Mouse (Mus musculus) myocyte (in vitro differentiated cells): ENCODE results near the gene Map4k5. TPM values are rescaled to one million over a fixed set of nuclear protein-coding genes. Genes with fewer than 3 reads are reported as not detected.

ENCODE experiments used
- H3K27me3 ChIP-seq: one replicate; pipeline ENCODE4 v1.6.1; 2011; ENCODE audit not compliant: control insufficient read depth, insufficient read depth, insufficient read length
- H3K36me3 ChIP-seq: one replicate; pipeline ENCODE4 v1.6.1; 2011; ENCODE audit not compliant: control insufficient read depth, insufficient read depth
- H3K4me2 ChIP-seq: one replicate; pipeline ENCODE4 v1.6.1; 2011; ENCODE audit warnings: low read depth, control low read depth
- H3K4me3 ChIP-seq: one replicate; pipeline ENCODE4 v1.5.1; 2011; ENCODE audit warnings: mild to moderate bottlenecking, control low read depth, moderate library complexity
- H3K79me2 ChIP-seq: one replicate; pipeline ENCODE4 v1.6.1; 2011; ENCODE audit not compliant: control insufficient read depth, insufficient read depth
- H3ac ChIP-seq: one replicate; pipeline ENCODE4 v1.6.1; 2011; ENCODE audit not compliant: control insufficient read depth, insufficient read length
- CEBPB ChIP-seq: IDR thresholded peaks from 2 replicates; pipeline ENCODE4 v1.6.1; 2011; ENCODE audit warnings: mild to moderate bottlenecking, moderate library complexity; ENCODE audit not compliant: poor library complexity, insufficient read depth, severe bottlenecking
- E2F4 ChIP-seq: IDR thresholded peaks from one replicate; pipeline ENCODE4 v1.6.1; 2011; ENCODE audit warnings: mild to moderate bottlenecking, control low read depth, moderate library complexity; ENCODE audit not compliant: insufficient read depth
- MAX ChIP-seq: IDR thresholded peaks from one replicate; pipeline ENCODE4 v1.6.1; 2011; ENCODE audit warnings: low read depth, mild to moderate bottlenecking, control low read depth
- MYOD1 ChIP-seq, 3 experiments: IDR thresholded peaks; one replicate each; pipeline ENCODE4 v1.6.1; 2011; ENCODE audit warnings: control low read depth in 2 of 3, low read depth in 2 of 3, mild to moderate bottlenecking in 2 of 3, moderate library complexity in 1 of 3; ENCODE audit not compliant: insufficient read length in 2 of 3, control insufficient read depth in 1 of 3
- MYOG ChIP-seq, 3 experiments: IDR thresholded peaks; one replicate each; pipeline ENCODE4 v1.6.1; 2011; ENCODE audit warnings: control low read depth in 2 of 3, low read depth in 2 of 3, mild to moderate bottlenecking in 2 of 3; ENCODE audit not compliant: insufficient read length in 2 of 3, control insufficient read depth in 1 of 3, insufficient read depth in 1 of 3
- POLR2A ChIP-seq: IDR thresholded peaks from one replicate; pipeline ENCODE4 v1.6.1; 2011; ENCODE audit warnings: low read depth, mild to moderate bottlenecking, control low read depth, moderate library complexity; ENCODE audit not compliant: insufficient read length
- POLR2AphosphoS2 ChIP-seq: IDR thresholded peaks from one replicate; pipeline ENCODE4 v1.6.1; 2011; ENCODE audit warnings: low read depth, control low read depth; ENCODE audit not compliant: insufficient read length
- REST ChIP-seq: IDR thresholded peaks from one replicate; pipeline ENCODE4 v1.6.1; 2011; ENCODE audit warnings: mild to moderate bottlenecking, control low read depth, moderate library complexity; ENCODE audit not compliant: insufficient read depth, insufficient read length
- SRF ChIP-seq: IDR thresholded peaks from one replicate; pipeline ENCODE4 v1.6.1; 2011; ENCODE audit warnings: low read depth; ENCODE audit not compliant: control insufficient read depth, insufficient read length
- TCF12 ChIP-seq: IDR thresholded peaks from one replicate; pipeline ENCODE4 v1.6.1; 2011; ENCODE audit warnings: mild to moderate bottlenecking, control low read depth; ENCODE audit not compliant: poor library complexity, insufficient read depth, severe bottlenecking
- TCF3 ChIP-seq: IDR thresholded peaks from one replicate; pipeline ENCODE4 v1.6.1; 2011; ENCODE audit warnings: low read depth, control low read depth; ENCODE audit not compliant: insufficient read length
- USF1 ChIP-seq: IDR thresholded peaks from one replicate; pipeline ENCODE4 v1.6.1; 2011; ENCODE audit warnings: low read depth, mild to moderate bottlenecking, control low read depth, moderate library complexity
- polyA plus RNA-seq: library from polyadenylated mRNA; unstranded; fragments of >200 nt; fragmentation: generic; extraction: Trizol; gene quantifications from one replicate; pipeline ENCODE4 v1.2.1, GENCODE M21; 2012; ENCODE audit warnings: missing spikeins

Gene Map4k5
- polyA plus RNA-seq, 1 experiment: 6.1 TPM

DNA sequence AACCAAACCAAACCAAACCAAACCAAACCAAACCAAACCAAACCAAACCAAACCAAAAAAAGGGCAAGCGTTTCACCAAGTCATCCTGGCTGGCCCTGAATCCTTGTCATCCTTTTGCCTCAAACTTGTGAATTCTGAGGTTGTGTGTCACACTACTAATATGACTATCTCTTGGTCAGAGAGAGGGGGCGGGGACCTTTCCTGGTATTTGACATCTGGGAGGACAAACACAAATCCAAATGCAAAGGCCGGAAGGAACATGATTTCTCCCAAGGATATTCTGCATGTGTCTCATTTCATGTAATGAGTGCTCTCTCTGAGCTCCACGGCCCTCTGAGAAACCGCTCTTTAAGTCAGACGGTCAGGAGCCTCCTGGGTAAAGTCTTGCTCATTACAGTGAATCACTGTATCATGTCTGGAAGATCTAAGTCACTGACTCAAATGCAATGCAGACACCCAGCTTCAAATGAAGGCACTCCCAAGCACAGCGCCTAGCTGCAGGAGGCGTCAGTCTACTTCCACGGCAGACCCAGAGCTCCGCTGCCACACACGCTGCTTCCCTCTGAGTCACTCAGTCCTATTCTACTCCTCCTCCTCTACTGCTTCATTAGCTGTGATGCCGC, 58.9 kb downstream of the Map4k5 start:
- TF ChIP-seq E2F4 (no peak), SRF (no peak), REST (no peak), MYOG (IDR thresholded peaks at IDR 0.05; ENCODE audit: control insufficient read depth in 1 of 3, insufficient read depth in 1 of 3, insufficient read length in 2 of 3, low read depth in 2 of 3) (no peak), USF1 (no peak), TCF12 (no peak), MAX (no peak), POLR2A (no peak), CEBPB (no peak), MYOD1 (IDR thresholded peaks at IDR 0.05; ENCODE audit: control insufficient read depth in 1 of 3, insufficient read length in 2 of 3, low read depth in 2 of 3) (no peak), TCF3 (no peak), POLR2AphosphoS2 (no peak)
- Histone ChIP-seq H3K27me3 (no peaks in the 10 kb centered on the region), H3K4me3 (no peak overlapping the region), H3K36me3 (peaks cover 20% of the 10 kb centered on the region), H3K4me2 (no peak overlapping the region), H3K79me2 (no peaks in the 10 kb centered on the region), H3ac (no peak overlapping the region)

DNA sequence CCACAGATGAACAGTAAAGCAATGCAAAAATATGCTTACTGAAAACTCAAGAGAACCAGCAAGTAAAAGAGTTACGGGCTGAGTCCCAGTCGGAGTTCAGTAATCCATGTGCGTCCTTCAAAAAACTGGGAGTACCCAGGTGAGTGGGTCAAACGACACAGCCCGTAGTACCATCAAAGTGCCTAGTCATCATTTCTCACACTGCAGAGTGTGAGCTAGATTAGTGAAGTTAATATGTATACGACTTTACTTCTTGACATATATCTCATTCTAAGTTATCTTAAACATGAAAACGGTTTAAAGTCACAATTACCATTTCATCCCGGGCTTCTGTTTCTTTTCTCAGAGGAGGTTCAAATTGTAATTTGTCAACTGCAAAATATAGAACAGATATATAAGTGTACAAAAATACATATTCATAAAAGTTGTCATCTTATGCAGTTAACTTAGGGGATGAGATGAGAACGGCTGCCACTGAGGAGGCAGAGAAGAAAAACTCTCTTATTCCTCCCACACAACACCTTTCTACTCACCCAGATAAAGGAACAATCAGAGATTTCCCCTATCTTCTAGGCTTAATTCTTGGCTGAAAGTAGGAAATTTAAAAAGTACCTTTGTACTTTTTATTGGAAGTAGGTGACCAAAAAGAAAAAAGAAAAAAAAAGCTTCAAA, 61.6 kb downstream of the Map4k5 start:
- TF ChIP-seq E2F4 (no peak), POLR2A (no peak), POLR2AphosphoS2 (no peak), SRF (no peak), MAX (no peak), REST (no peak)
- H3K27me3 ChIP-seq: no peaks in the 10 kb centered on the region
- H3K4me3 ChIP-seq: no peak overlapping the region
- no peaks in the 10 kb centered on the region for H3K79me2 ChIP-seq
- H3K4me2 ChIP-seq: no peak overlapping the region
- peaks cover 26% of the 10 kb centered on the region for H3K36me3 ChIP-seq
- no peak overlapping the region for H3ac ChIP-seq

DNA sequence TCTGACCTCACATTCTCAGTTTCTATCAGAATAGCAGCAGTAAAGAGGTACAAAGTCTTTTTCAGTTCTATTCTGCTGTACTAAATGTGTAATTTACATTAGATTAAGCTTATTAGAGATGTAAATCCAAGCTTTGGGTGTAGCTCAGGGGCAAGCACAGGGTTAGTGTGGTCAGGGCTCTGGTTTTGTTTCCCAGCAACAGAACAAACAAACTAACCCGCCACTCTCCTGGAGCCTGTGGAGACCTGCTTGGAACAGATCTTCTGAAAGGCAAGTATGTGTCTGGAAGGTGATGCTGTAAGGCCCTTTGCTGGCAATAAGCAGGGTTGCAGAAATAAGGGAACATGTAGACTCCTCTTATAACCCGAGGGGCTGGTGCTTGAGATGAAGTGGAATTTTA, 64.8 kb downstream of the Map4k5 start:
- Histone ChIP-seq H3K4me2 (no peak overlapping the region), H3K27me3 (no peaks in the 10 kb centered on the region), H3K79me2 (no peaks in the 10 kb centered on the region), H3K36me3 (peaks cover 33% of the 10 kb centered on the region), H3ac (no peak overlapping the region), H3K4me3 (no peak overlapping the region)
- TF ChIP-seq SRF (no peak), POLR2A (no peak), TCF3 (no peak), CEBPB (no peak), MYOG (IDR thresholded peaks at IDR 0.05; ENCODE audit: control insufficient read depth in 1 of 3, insufficient read depth in 1 of 3, insufficient read length in 2 of 3, low read depth in 2 of 3) (no peak), E2F4 (no peak), USF1 (no peak)

DNA sequence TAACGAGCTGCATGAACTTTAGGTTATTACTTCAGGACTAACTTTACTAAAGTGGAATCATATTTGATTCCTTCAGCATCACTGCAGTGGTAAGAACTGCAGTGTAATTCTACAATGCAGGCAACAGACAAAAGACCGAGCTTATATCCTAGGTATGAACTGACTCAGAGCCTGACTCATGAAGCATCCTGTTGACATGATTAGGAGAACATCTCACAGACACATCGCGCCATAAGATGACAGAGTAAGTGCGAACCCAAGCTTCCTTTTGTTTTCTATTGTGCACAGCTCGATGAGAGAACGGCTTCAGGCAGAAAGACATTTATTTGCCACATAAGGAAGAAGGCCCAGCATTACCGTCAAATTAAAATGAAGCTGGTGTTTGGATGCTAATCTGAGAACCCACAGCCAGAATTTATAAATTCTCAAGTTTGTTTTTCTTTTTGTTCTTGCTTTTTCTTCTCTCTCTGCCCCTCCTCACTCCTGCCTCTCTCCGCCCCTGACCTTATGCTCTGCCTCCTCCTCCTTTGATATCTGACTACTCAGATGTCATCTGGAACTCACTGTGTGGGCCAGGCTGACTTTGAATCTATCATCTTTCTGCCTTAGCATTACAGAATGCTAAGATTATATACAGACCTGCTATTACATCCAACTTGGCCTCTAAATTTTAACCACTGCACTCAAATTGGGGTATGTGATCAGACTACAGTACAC, 68.0 kb downstream of the Map4k5 start:
- Histone ChIP-seq H3ac (no peak overlapping the region), H3K4me2 (no peak overlapping the region), H3K4me3 (no peak overlapping the region), H3K79me2 (no peaks in the 10 kb centered on the region), H3K27me3 (no peaks in the 10 kb centered on the region), H3K36me3 (peaks cover 51% of the 10 kb centered on the region)
- TF ChIP-seq MAX (no peak), POLR2A (no peak), POLR2AphosphoS2 (no peak), MYOG (IDR thresholded peaks at IDR 0.05; ENCODE audit: control insufficient read depth in 1 of 3, insufficient read depth in 1 of 3, insufficient read length in 2 of 3, low read depth in 2 of 3) (no peak), USF1 (no peak), CEBPB (no peak), REST (no peak), TCF3 (no peak), SRF (no peak), E2F4 (no peak), MYOD1 (IDR thresholded peaks at IDR 0.05; ENCODE audit: control insufficient read depth in 1 of 3, insufficient read length in 2 of 3, low read depth in 2 of 3) (no peak), TCF12 (no peak)
